Mouse (Mus musculus) midbrain, embryonic 11.5 days (tissue): ENCODE results near the gene Rpl12. TPM values are rescaled to one million over a fixed set of nuclear protein-coding genes. Genes with fewer than 3 reads are reported as not detected.
A peak's percentile ranks its signal among the peaks of the same experiment; 100 is the strongest.

Source experiments
- ATAC-seq: fragments of 200-750 bp; cut with Nextera tagmentation; 2 replicates; pipeline ENCODE4 v1.8.0; 2017; ENCODE audit warnings: moderate TSS enrichment, moderate library complexity; ENCODE audit not compliant: low FRiP score
- DNase-seq: peaks from one replicate; pipeline ENCODE4 v3.0.0; 2015; ENCODE audit warnings: low spot score; ENCODE audit errors: missing footprints
- H3K27ac ChIP-seq: fragments of 300-500 bp; sonication (generic); 2 replicates; pipeline ENCODE4 v1.5.1; 2014; ENCODE audit warnings: low read depth, low read length
- H3K27me3 ChIP-seq: fragments of 300-500 bp; sonication (generic); 2 replicates; pipeline ENCODE4 v1.6.1; 2014; ENCODE audit warnings: mild to moderate bottlenecking, low read length, moderate library complexity, mixed read lengths; ENCODE audit not compliant: control insufficient read depth, insufficient read depth
- H3K36me3 ChIP-seq: fragments of 300-500 bp; sonication (generic); 2 replicates; pipeline ENCODE4 v1.6.1; 2014; ENCODE audit warnings: mild to moderate bottlenecking, low read length, moderate library complexity, mixed read lengths; ENCODE audit not compliant: control insufficient read depth, insufficient read depth
- H3K4me1 ChIP-seq: fragments of 300-500 bp; sonication (generic); 2 replicates; pipeline ENCODE4 v1.6.1; 2014; ENCODE audit warnings: low read length; ENCODE audit not compliant: control insufficient read depth, insufficient read depth
- H3K4me2 ChIP-seq: fragments of 300-500 bp; sonication (generic); 2 replicates; pipeline ENCODE4 v1.6.1; 2014; ENCODE audit warnings: mild to moderate bottlenecking, moderate library complexity
- H3K4me3 ChIP-seq: fragments of 300-500 bp; sonication (generic); 2 replicates; pipeline ENCODE4 v1.5.1; 2014; ENCODE audit warnings: low read depth, low read length
- H3K9ac ChIP-seq: fragments of 300-500 bp; sonication (generic); 2 replicates; pipeline ENCODE4 v1.6.1; 2014; ENCODE audit warnings: low read length
- H3K9me3 ChIP-seq: fragments of 300-500 bp; sonication (generic); 2 replicates; pipeline ENCODE4 v1.6.1; 2016; ENCODE audit warnings: low read length; ENCODE audit not compliant: control insufficient read depth
- WGBS: fragments of 180-500 bp; shearing (Covaris S2); extraction: QIAGEN DNeasy Blood & Tissue Kit; methylation state at CpG from one replicate; pipeline ENCODE4 v1.1.7; 2014; 5-methylcytosine and 5-hydroxymethylcytosine counted together
- polyA plus RNA-seq: library from polyadenylated mRNA; unstranded; fragments of >200 nt; fragmentation: Nextera tagmentation; extraction: Ambion mirVana; gene quantifications from 2 replicates; pipeline ENCODE4 v1.2.1, GENCODE M21; 2014

The Rpl12 gene
- polyA plus RNA-seq, 1 experiment from 2014 or later = 155 TPM

DNA sequence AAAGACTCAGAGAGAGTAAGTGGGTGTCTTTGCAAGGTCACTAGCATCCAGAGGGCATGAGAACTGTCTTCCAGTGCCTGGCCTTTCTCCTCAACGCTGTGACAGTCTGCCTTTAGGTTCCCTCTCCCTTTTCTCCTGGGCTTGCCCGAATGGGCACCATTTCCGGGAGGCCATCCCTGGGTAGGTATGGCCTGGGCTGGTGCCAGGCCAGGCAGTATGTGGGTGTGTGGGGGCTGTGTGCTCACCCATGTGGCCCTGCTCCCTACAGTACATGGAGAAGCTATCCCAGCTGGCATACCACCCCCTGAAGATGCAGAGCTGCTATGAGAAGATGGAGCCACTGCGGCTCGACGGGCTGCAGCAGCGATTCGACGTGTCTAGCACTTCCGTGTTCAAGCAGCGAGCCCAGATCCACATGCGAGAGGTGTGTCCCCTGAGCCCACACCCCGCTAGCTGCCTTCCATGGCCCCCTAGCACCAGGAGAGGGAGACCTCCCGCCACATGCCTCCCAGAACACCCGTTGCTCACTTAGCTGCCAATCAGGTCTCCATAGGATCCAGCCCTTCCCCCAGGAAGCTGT is 39.5 kb upstream of the Rpl12 start:
- no peak for ATAC-seq
- peaks cover 6% of the 10 kb centered on the region; the same call in 1 of the 2 replicates for H3K36me3 ChIP-seq
- H3K4me1 ChIP-seq = no peaks in the 10 kb centered on the region

GRCm38 (mm10) chr2:32922564-32922963 is 38.8 kb upstream of the Rpl12 start:
- H3K36me3 ChIP-seq = peaks cover 6% of the 10 kb centered on the region; the same call in 1 of the 2 replicates
- WGBS = 89% methylated on average over 13 of the region's 13 CpGs
- peak; percentile 62 for DNase-seq

More for the DNA sequence above, 39.5 kb upstream of the Rpl12 start:
- no peaks in the 10 kb centered on the region for H3K9me3 ChIP-seq
- no peak overlapping the region for H3K27ac ChIP-seq
- H3K4me3 ChIP-seq = no peak overlapping the region
- no peaks in the 10 kb centered on the region for H3K27me3 ChIP-seq
- DNase-seq = peak; percentile 23
- H3K4me2 ChIP-seq = no peak overlapping the region
- H3K9ac ChIP-seq = no peak overlapping the region
- WGBS = 94% methylated on average over 15 of the region's 15 CpGs

GRCm38 (mm10) chr2:32923551-32924250 is 37.7 kb upstream of the Rpl12 start:
- H3K27ac ChIP-seq = no peak overlapping the region
- H3K4me1 ChIP-seq = no peaks in the 10 kb centered on the region
- H3K4me2 ChIP-seq = no peak overlapping the region
- H3K9me3 ChIP-seq = no peaks in the 10 kb centered on the region
- no peak overlapping the region for H3K4me3 ChIP-seq
- 92% methylated on average over 24 of the region's 24 CpGs for WGBS
- DNase-seq (peak; percentile 54), ATAC-seq (no peak)
- peaks cover 6% of the 10 kb centered on the region; the same call in 1 of the 2 replicates for H3K36me3 ChIP-seq
- H3K9ac ChIP-seq = no peak overlapping the region
- H3K27me3 ChIP-seq = no peaks in the 10 kb centered on the region

More at GRCm38 (mm10) chr2:32922564-32922963, 38.8 kb upstream of the Rpl12 start:
- H3K27ac ChIP-seq = no peak overlapping the region
- no peak for ATAC-seq
- no peaks in the 10 kb centered on the region for H3K9me3 ChIP-seq
- no peak overlapping the region for H3K4me3 ChIP-seq
- no peaks in the 10 kb centered on the region for H3K4me1 ChIP-seq
- H3K27me3 ChIP-seq = no peaks in the 10 kb centered on the region
- H3K4me2 ChIP-seq = no peak overlapping the region
- no peak overlapping the region for H3K9ac ChIP-seq

GRCm38 (mm10) chr2:32924306-32924844 is 37.0 kb upstream of the Rpl12 start:
- H3K9me3 ChIP-seq = no peaks in the 10 kb centered on the region
- no peaks in the 10 kb centered on the region for H3K27me3 ChIP-seq
- ATAC-seq = no peak
- no peaks in the 10 kb centered on the region for H3K4me1 ChIP-seq
- WGBS = 77% methylated on average over 10 of the region's 10 CpGs
- DNase-seq = peak; percentile 79
- no peak overlapping the region for H3K4me2 ChIP-seq
- H3K4me3 ChIP-seq = no peak overlapping the region
- peaks cover 6% of the 10 kb centered on the region; the same call in 1 of the 2 replicates for H3K36me3 ChIP-seq
- no peak overlapping the region for H3K9ac ChIP-seq
- H3K27ac ChIP-seq = no peak overlapping the region

- WGBS = 90% methylated on average over 12 of the region's 12 CpGs
- H3K36me3 ChIP-seq = 0 out of 2 replicates have a peak, but pooled peaks cover 4% of the 10 kb centered on the region
Observed at GRCm38 (mm10) chr2:32926330-32927075, 34.9 kb upstream of the Rpl12 start.

GRCm38 (mm10) chr2:32927624-32928234 is 33.6 kb upstream of the Rpl12 start:
- Histone ChIP-seq H3K9me3 (no peaks in the 10 kb centered on the region), H3K4me2 (no peak overlapping the region), H3K27me3 (no peaks in the 10 kb centered on the region), H3K36me3 (0 out of 2 replicates have a peak, but pooled peaks cover under 1% of the 10 kb centered on the region), H3K9ac (no peak overlapping the region), H3K4me1 (no peaks in the 10 kb centered on the region), H3K27ac (no peak overlapping the region), H3K4me3 (no peak overlapping the region)
- 81% methylated on average over 15 of the region's 15 CpGs for WGBS
- DNase-seq (no peak), ATAC-seq (peak; percentile 30)

More at GRCm38 (mm10) chr2:32926330-32927075, 34.9 kb upstream of the Rpl12 start:
- ATAC-seq = no peak
- Histone ChIP-seq H3K4me2 (no peak overlapping the region), H3K27ac (no peak overlapping the region), H3K4me3 (no peak overlapping the region), H3K9ac (no peak overlapping the region), H3K27me3 (no peaks in the 10 kb centered on the region), H3K4me1 (no peaks in the 10 kb centered on the region), H3K9me3 (no peaks in the 10 kb centered on the region)
- no peak for DNase-seq

GRCm38 (mm10) chr2:32928235-32928946 is 33.0 kb upstream of the Rpl12 start:
- H3K9me3 ChIP-seq = no peaks in the 10 kb centered on the region
- H3K27ac ChIP-seq = no peak overlapping the region
- WGBS = 33% methylated on average over 10 of the region's 10 CpGs
- H3K4me3 ChIP-seq = no peak overlapping the region
- H3K4me2 ChIP-seq = no peak overlapping the region
- H3K36me3 ChIP-seq = no peaks in the 10 kb centered on the region
- H3K4me1 ChIP-seq = no peaks in the 10 kb centered on the region
- H3K27me3 ChIP-seq = no peaks in the 10 kb centered on the region
- ATAC-seq (peak; percentile 64), DNase-seq (peak; percentile 91)
- no peak overlapping the region for H3K9ac ChIP-seq
